Mouse (Mus musculus) mouse embryonic stem cell (cell line): ENCODE measurements around the gene Sfn.

Source experiments
- in situ Hi-C, 2 experiments: fragments of 300-500 bp; cut with MboI; formaldehyde crosslinking; loops; 1 replicate in 1 of 2; 3 replicates in 1 of 2; pipeline ENCODE4 v1.14.3; 2019 to 2020; ENCODE audit warnings: low sequenced_read_pairs in 2 of 2, low pct_unique_long_range_greater_than_20kb in 1 of 2, mixed read lengths in 1 of 2; ENCODE audit not compliant: unreplicated experiment in 1 of 2

Gene Sfn

GRCm38 (mm10) chr4:133601721-133602218 is at the start of gene Sfn:
Gene Sfn (minus strand): TSS chr4:133602168.
- in situ Hi-C loops = no loop called here

- in situ Hi-C loops = no loop called here
Observed at GRCm38 (mm10) chr4:133651445-133651844, 49.5 kb upstream of the Sfn start.

- in situ Hi-C loops = loop anchor here (5.0 to 10.0 kb wide), 3 partner anchors 53 to 185 kb away; no protein-coding TSS in a partner anchor
Observed at GRCm38 (mm10) chr4:133649989-133650699, 48.2 kb upstream of the Sfn start, which contains the start of gene Zdhhc18. Gene Zdhhc18 (minus strand): TSS chr4:133650154.

- in situ Hi-C loops = loop anchor here (5.0 to 10.0 kb wide), 3 partner anchors 52 to 185 kb away; no protein-coding TSS in a partner anchor
Observed at GRCm38 (mm10) chr4:133649464-133649863, 47.5 kb upstream of the Sfn start.

GRCm38 (mm10) chr4:133645680-133646079 is 43.7 kb upstream of the Sfn start:
- in situ Hi-C loops = loop anchor here (5.0 to 10.0 kb wide), 3 partner anchors 48 to 189 kb away; no protein-coding TSS in a partner anchor

GRCm38 (mm10) chr4:133645195-133645594 is 43.2 kb upstream of the Sfn start:
- in situ Hi-C loops = loop anchor here (5.0 to 10.0 kb wide), 3 partner anchors 48 to 190 kb away; no protein-coding TSS in a partner anchor

- in situ Hi-C loops = no loop called here
Observed at GRCm38 (mm10) chr4:133634043-133634410, 32.1 kb upstream of the Sfn start.

- in situ Hi-C loops = no loop called here
Observed at GRCm38 (mm10) chr4:133633332-133634042, 31.5 kb upstream of the Sfn start.

GRCm38 (mm10) chr4:133632483-133633327 is 30.7 kb upstream of the Sfn start:
- in situ Hi-C loops = no loop called here

GRCm38 (mm10) chr4:133631769-133632411 is 29.9 kb upstream of the Sfn start:
- in situ Hi-C loops = no loop called here

GRCm38 (mm10) chr4:133631071-133631768 is 29.3 kb upstream of the Sfn start:
- in situ Hi-C loops = no loop called here

- in situ Hi-C loops = no loop called here
Observed at GRCm38 (mm10) chr4:133630326-133630920, 28.5 kb upstream of the Sfn start.

- in situ Hi-C loops = no loop called here
Observed at GRCm38 (mm10) chr4:133629191-133629590, 27.2 kb upstream of the Sfn start.

- in situ Hi-C loops = no loop called here
Observed at GRCm38 (mm10) chr4:133628517-133628916, 26.5 kb upstream of the Sfn start.

- in situ Hi-C loops = no loop called here
Observed at GRCm38 (mm10) chr4:133627039-133627438, 25.1 kb upstream of the Sfn start.

- in situ Hi-C loops = no loop called here
Observed at GRCm38 (mm10) chr4:133626621-133627020, 24.7 kb upstream of the Sfn start.

GRCm38 (mm10) chr4:133626221-133626620 is 24.3 kb upstream of the Sfn start:
- in situ Hi-C loops = no loop called here
